Mouse (Mus musculus) cerebellum, postnatal 14 days (tissue): ENCODE data around the gene Cylc2.

Experiments
- DNase-seq, 2 experiments: peaks; one replicate each; pipeline ENCODE4 v3.0.0; 2021; ENCODE audit warnings: mixed read lengths in 2 of 2

Cylc2 gene

DNA sequence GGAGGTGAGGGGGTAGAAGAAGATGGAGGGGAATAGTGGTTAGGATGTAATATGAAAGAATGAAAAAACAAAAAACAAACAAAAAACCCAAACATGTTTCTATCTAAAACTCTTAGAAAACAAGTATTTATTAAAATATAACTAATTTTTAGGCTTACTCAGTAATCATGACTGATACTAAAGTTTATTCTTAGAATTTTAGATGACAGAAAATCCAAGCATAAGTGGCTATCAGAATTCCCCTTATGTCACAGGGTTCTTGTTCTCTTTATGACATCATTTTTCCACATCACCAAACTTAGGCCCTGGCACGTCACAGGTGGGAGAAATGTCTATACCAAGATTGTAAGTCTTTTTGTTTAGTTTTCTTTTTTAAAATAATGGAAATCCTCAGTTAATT, at the start of gene Cylc2:
Cylc2 (plus strand) TSS at position 301 of the 400 bp plus-strand sequence.
- no peak for DNase-seq
